Mouse (Mus musculus) midbrain, embryonic 16.5 days (tissue): ENCODE results near the gene Vrk1. TPM values are rescaled to one million over a fixed set of nuclear protein-coding genes. Genes with fewer than 3 reads are reported as not detected.

Experiments
- ATAC-seq: fragments of 200-750 bp; cut with Nextera tagmentation; 2 replicates; pipeline ENCODE4 v1.8.0; 2017; ENCODE audit warnings: moderate TSS enrichment
- H3K27ac ChIP-seq: fragments of 300-500 bp; sonication (generic); 2 replicates; pipeline ENCODE4 v1.5.1; 2014; ENCODE audit warnings: mild to moderate bottlenecking, low read length, mixed read lengths
- H3K27me3 ChIP-seq: fragments of 300-500 bp; sonication (generic); 2 replicates; pipeline ENCODE4 v1.6.1; 2014; ENCODE audit warnings: low read depth, low read length, mixed read lengths; ENCODE audit not compliant: control insufficient read depth, insufficient read depth
- H3K36me3 ChIP-seq: fragments of 300-500 bp; sonication (generic); 2 replicates; pipeline ENCODE4 v1.6.1; 2014; ENCODE audit warnings: mild to moderate bottlenecking, low read length, moderate library complexity, mixed read lengths; ENCODE audit not compliant: control insufficient read depth, insufficient read depth
- H3K4me1 ChIP-seq: fragments of 300-500 bp; sonication (generic); 2 replicates; pipeline ENCODE4 v1.6.1; 2014; ENCODE audit warnings: mild to moderate bottlenecking, low read length, mixed read lengths; ENCODE audit not compliant: control insufficient read depth, insufficient read depth
- H3K4me2 ChIP-seq: fragments of 300-500 bp; sonication (generic); 2 replicates; pipeline ENCODE4 v1.6.1; 2014; ENCODE audit warnings: mild to moderate bottlenecking, low read length, mixed read lengths
- H3K4me3 ChIP-seq: fragments of 300-500 bp; sonication (generic); 2 replicates; pipeline ENCODE4 v1.5.1; 2014; ENCODE audit warnings: low read depth, mild to moderate bottlenecking, low read length, moderate library complexity, mixed read lengths
- H3K9ac ChIP-seq: fragments of 300-500 bp; sonication (generic); 2 replicates; pipeline ENCODE4 v1.6.1; 2014; ENCODE audit warnings: low read depth, low read length, mixed read lengths
- H3K9me3 ChIP-seq: fragments of 300-500 bp; sonication (generic); replicated peaks from 2 replicates; pipeline ENCODE4 v1.6.1; 2014; ENCODE audit warnings: mild to moderate bottlenecking, low read length, mixed read lengths; ENCODE audit not compliant: control insufficient read depth, poor library complexity, severe bottlenecking
- WGBS: fragments of 180-500 bp; shearing (Covaris S2); extraction: QIAGEN DNeasy Blood & Tissue Kit; methylation state at CpG from one replicate; pipeline ENCODE4 v1.1.7; 2014; 5-methylcytosine and 5-hydroxymethylcytosine counted together
- polyA plus RNA-seq: library from polyadenylated mRNA; unstranded; fragments of >200 nt; fragmentation: Nextera tagmentation; extraction: Ambion mirVana; gene quantifications from 2 replicates; pipeline ENCODE4 v1.2.1, GENCODE M21; 2015

Vrk1 gene
- polyA plus RNA-seq, 1 experiment from 2014 or later, result 30.1 TPM

DNA sequence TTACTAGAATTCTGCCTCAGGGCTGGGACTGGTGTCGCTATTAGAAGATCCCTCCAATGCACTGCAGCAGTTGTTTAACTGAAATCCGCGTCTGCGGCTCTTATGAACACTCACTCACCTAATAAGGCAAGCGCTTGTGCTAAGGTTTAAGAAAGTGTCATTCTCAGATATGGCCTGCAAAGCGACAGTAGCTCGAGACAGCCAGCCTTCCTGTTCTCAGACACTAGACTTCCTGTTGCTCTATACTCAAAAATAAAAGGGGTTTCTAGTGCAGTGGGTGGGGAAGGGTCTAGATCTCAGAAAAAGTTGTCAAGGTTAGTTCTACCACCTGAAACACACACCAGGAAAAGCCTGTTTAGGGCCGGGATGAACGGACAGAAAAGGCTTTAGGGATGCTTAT is 21.9 kb downstream of the Vrk1 start:
- ATAC-seq, result no peak
- H3K9me3 ChIP-seq, result no peaks in the 10 kb centered on the region
- no peaks in the 10 kb centered on the region for H3K27me3 ChIP-seq

DNA sequence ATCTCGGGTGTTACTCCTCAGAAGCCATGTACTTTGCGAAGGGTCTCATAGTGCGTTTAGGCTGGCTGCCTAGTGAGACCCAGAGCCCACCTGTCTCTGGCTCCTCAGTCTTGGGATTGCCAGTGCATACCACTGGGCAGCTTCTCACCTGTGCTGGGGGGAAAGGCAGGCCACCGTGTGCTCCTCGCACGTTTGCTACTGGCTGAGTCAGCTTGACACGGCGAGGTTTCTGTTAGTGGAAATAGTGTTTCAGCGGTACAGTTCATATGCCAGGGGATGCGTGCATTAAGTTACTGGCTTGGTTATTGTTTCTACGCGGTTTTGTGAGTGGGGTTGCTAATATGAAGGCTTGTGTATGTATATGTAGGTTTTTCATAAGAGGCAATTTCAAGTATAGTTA is 22.3 kb downstream of the Vrk1 start:
- H3K9ac ChIP-seq, result no peak overlapping the region
- no peaks in the 10 kb centered on the region for H3K9me3 ChIP-seq
- no peaks in the 10 kb centered on the region for H3K4me1 ChIP-seq
- no peaks in the 10 kb centered on the region for H3K36me3 ChIP-seq
- no peak for ATAC-seq
- no peak overlapping the region for H3K4me2 ChIP-seq
- H3K27ac ChIP-seq, result no peak overlapping the region
- H3K4me3 ChIP-seq, result no peak overlapping the region
- no peaks in the 10 kb centered on the region for H3K27me3 ChIP-seq
- 97% methylated on average over 12 of the region's 12 CpGs for WGBS

More for the DNA sequence above, 21.9 kb downstream of the Vrk1 start:
- Histone ChIP-seq H3K36me3 (no peaks in the 10 kb centered on the region), H3K9ac (no peak overlapping the region), H3K27ac (peak overlapping the region; percentile 6; the same call in 1 of the 2 replicates), H3K4me2 (no peak overlapping the region), H3K4me3 (no peak overlapping the region), H3K4me1 (no peaks in the 10 kb centered on the region)
- WGBS, result 82% methylated on average over 9 of the region's 9 CpGs

DNA sequence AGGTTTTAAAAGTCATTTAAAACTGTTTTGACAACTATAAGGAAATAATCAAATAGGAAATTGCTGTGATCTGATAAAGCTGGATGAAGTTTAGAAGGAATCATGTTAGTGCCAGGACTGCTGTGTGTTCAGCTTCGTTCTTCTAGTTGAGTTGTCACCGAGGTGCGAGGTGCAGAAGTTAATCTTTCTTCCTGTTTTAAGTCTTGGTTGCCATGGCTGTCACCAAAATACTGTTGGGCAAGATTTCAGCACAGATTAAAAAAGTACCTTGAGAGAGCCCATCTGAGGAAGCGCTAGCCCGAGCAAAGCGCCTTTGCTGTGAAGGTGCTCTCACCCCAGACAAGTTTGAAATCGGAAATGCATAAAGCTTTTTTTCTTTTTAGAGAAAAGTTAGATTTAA is 24.2 kb downstream of the Vrk1 start:
- Histone ChIP-seq H3K4me3 (no peak overlapping the region), H3K36me3 (no peaks in the 10 kb centered on the region), H3K27me3 (no peaks in the 10 kb centered on the region), H3K9ac (no peak overlapping the region), H3K9me3 (no peaks in the 10 kb centered on the region), H3K4me1 (no peaks in the 10 kb centered on the region), H3K27ac (no peak overlapping the region), H3K4me2 (no peak overlapping the region)
- ATAC-seq, result no peak
- WGBS, result 89% methylated on average over 7 of the region's 7 CpGs

DNA sequence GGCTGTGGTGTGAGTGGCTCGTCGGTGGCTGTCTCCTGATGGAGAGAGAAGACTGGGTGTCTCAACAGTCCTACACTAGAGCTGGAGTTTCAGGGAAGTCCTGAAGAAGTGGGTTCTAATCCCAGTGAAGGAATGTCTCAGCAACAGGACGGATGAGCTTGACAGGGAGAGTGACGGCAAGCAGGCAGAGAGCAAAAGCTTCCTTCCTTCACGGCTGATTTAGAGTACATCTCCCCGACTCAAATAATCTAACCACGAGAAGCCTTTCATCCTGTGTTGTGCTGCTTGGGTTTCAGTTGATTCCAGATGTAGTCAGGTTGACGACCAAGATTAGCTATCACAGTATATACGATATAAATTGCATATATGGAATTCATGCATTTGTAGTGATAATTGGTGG is 24.7 kb downstream of the Vrk1 start:
- H3K27me3 ChIP-seq, result no peaks in the 10 kb centered on the region
- H3K9me3 ChIP-seq, result no peaks in the 10 kb centered on the region
- no peak for ATAC-seq
- no peaks in the 10 kb centered on the region for H3K4me1 ChIP-seq
- H3K9ac ChIP-seq, result no peak overlapping the region
- 87% methylated on average over 9 of the region's 9 CpGs for WGBS
- H3K36me3 ChIP-seq, result no peaks in the 10 kb centered on the region
- H3K27ac ChIP-seq, result no peak overlapping the region
- H3K4me2 ChIP-seq, result no peak overlapping the region
- H3K4me3 ChIP-seq, result no peak overlapping the region

DNA sequence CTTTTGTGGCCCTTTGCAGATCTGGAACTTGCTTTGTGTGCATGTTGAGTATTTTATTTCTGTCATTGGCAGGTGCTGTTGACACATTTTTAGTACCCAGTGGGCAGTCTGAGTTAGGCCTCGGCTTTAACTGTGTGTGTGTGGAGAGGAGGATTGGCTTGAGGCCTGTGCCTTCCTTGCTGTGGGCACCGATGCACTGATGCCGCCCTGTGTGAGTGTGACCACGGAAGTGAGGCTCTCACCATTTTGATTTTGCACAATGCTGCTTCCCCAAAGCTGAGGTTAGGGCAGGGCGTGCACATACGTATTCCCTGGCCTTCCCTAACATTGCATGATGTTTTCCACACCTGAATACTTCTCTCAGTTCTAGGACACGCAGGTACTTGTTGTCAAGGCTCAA is 30.2 kb downstream of the Vrk1 start:
- H3K9ac ChIP-seq, result no peak overlapping the region
- no peak overlapping the region for H3K4me3 ChIP-seq
- no peaks in the 10 kb centered on the region for H3K27me3 ChIP-seq
- H3K27ac ChIP-seq, result no peak overlapping the region
- ATAC-seq, result no peak
- H3K36me3 ChIP-seq, result no peaks in the 10 kb centered on the region
- no peaks in the 10 kb centered on the region for H3K9me3 ChIP-seq
- H3K4me1 ChIP-seq, result no peaks in the 10 kb centered on the region
- 95% methylated on average over 7 of the region's 7 CpGs for WGBS
- H3K4me2 ChIP-seq, result no peak overlapping the region

DNA sequence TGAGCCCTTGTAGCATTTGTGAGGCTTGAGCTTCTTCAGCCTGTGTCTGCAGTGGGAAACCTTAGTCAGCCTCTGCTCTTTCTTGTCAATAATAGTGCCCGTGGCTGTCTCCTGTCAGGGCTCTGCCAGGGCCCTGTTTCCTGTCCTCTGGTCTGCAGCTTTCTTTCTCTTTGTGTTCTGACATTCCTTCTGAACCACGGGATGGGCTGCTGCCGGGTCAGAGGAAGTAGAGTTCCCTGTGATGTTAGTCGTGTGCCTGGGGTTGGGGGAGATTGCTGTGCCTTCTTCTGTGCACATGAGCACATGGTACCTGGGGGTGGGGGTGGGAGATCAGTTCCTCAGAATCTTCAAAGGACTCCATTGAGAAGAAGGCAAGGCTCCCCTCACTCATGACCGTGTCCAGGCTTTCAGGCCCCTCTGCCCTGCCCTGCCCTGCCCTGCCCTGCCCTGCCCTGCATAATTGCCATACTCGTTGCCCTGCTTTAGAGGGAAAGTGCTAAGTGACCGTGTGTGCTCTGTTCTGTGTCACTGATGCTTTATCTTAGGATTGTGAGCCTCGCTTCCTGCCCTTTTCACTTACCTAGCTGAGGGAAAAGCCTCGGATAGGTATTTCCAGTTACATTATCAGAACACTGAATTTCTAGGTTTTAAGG is 36.2 kb downstream of the Vrk1 start:
- Histone ChIP-seq H3K9me3 (no peaks in the 10 kb centered on the region), H3K27ac (no peak overlapping the region), H3K27me3 (no peaks in the 10 kb centered on the region), H3K4me3 (no peak overlapping the region), H3K4me2 (no peak overlapping the region), H3K36me3 (no peaks in the 10 kb centered on the region), H3K4me1 (no peaks in the 10 kb centered on the region), H3K9ac (no peak overlapping the region)
- ATAC-seq, result no peak
- WGBS, result 52% methylated on average over 9 of the region's 9 CpGs

DNA sequence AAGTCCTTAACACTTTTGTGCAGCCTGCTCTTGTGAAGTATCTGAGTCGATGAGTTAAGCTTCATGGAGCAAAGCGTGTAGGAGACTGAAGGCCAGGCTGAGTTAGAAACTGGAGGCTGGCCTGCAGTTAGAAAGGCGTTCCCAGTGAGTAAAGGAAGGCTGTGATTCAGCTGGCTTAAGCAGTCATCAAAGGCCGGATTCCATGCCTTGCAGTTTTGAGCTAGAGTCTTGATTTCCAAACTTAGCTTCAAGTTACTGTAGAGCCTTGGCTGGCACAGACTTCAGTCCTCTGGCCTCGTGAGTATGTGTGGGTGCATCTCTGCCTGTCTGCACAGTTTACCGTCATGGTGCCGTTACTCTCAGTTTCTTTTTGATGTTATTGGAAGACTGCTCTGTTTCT is 42.2 kb downstream of the Vrk1 start:
- Histone ChIP-seq H3K9ac (no peak overlapping the region), H3K4me1 (no peaks in the 10 kb centered on the region), H3K4me3 (no peak overlapping the region), H3K4me2 (no peak overlapping the region), H3K27ac (no peak overlapping the region), H3K36me3 (no peaks in the 10 kb centered on the region), H3K9me3 (no peaks in the 10 kb centered on the region), H3K27me3 (no peaks in the 10 kb centered on the region)
- ATAC-seq, result no peak
- WGBS, result 89% methylated on average over 7 of the region's 7 CpGs

DNA sequence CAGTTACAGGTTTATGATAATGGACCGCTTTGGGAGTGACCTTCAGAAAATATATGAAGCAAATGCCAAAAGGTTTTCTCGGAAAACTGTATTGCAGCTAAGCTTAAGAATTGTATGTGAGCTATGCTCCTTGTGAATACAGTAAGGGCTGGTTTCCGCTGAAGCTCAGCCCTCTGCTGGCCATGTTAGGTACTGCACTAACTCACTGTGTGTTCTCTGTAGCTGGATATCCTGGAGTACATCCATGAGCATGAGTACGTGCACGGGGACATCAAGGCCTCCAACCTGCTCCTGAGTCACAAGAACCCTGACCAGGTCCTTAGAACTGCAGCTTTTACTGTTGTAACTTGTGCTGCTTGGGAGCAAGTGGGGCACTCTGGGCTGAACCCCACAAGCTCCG is 45.8 kb downstream of the Vrk1 start:
- Histone ChIP-seq H3K9ac (no peak overlapping the region), H3K4me3 (no peak overlapping the region), H3K4me1 (peaks cover 3% of the 10 kb centered on the region; the same call in 1 of the 2 replicates), H3K27me3 (no peaks in the 10 kb centered on the region), H3K27ac (no peak overlapping the region), H3K4me2 (no peak overlapping the region), H3K36me3 (no peaks in the 10 kb centered on the region), H3K9me3 (no peaks in the 10 kb centered on the region)
- ATAC-seq, result peak; percentile 80; the same call in 1 of the 2 replicates
- 39% methylated on average over 6 of the region's 6 CpGs for WGBS

DNA sequence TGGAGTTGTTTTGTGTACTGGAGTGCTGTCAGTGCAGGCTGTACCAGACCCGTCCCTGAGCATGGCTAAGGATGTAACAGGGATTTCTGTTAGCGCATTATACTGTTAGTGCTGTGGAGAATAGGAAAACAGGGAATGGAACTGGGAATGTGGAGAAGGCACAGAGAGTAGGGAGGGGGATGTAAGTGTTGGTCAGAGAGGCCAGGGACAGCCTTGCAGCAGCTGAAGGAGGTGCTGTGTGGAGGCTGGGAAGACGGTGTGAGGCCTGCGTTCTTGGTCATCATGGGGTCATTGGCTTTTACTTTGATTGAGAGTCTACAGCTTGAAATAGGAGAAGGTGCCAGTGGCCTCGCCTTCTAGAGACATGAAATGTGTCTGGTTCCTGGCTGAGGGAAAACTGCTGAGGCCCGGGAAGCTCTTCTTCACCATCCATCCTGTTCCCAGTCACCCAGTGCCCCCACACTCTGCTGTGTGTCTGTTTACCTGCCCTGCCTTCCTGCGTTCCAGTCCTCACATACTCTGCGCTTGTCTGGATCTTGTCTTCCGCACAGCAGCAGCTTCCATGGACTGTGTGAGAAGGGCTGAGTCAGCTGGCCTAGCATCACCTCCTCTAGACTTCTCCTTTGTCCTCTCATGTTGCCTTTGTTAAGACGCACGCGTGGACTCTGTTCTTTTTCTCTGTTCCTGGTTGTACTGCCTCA is 50.0 kb downstream of the Vrk1 start:
- Histone ChIP-seq H3K4me2 (no peak overlapping the region), H3K27me3 (no peaks in the 10 kb centered on the region), H3K27ac (no peak overlapping the region), H3K36me3 (no peaks in the 10 kb centered on the region), H3K9ac (0 out of 2 replicates have a peak overlapping the region, but pooled peaks have one; percentile 31), H3K4me3 (no peak overlapping the region), H3K9me3 (no peaks in the 10 kb centered on the region), H3K4me1 (peaks cover 3% of the 10 kb centered on the region; the same call in 1 of the 2 replicates)
- WGBS, result 72% methylated on average over 12 of the region's 12 CpGs
- ATAC-seq, result no peak
